Mouse (Mus musculus): ENCODE measurements around the gene Plagl2. TPM values are rescaled to one million over a fixed set of nuclear protein-coding genes. Genes with fewer than 3 reads are reported as not detected.

Plagl2 gene
- polyA plus RNA-seq, 1 experiment from 2014 or later, result 27.4 TPM

GRCm38 (mm10) chr2:153221620-153222019 lies 19.6 kb downstream of the Plagl2 start:
- Histone ChIP-seq H3K4me3 (ENCODE audit: low read depth, low read length) (no peak overlapping the region), H3K4me2 (ENCODE audit: low read depth, low read length) (no peak overlapping the region), H3K27me3 (ENCODE audit: control insufficient read depth, insufficient read depth, low read length) (no peaks in the 10 kb centered on the region), H3K36me3 (replicated peaks; ENCODE audit: control insufficient read depth, insufficient read depth, low read depth, low read length) (no peaks in the 10 kb centered on the region), H3K9ac (replicated peaks; ENCODE audit: low read length) (no peak overlapping the region), H3K9me3 (replicated peaks; ENCODE audit: control insufficient read depth, low read length) (no peaks in the 10 kb centered on the region), H3K27ac (replicated peaks; ENCODE audit: low read depth, low read length) (no peak overlapping the region), H3K4me1 (ENCODE audit: control insufficient read depth, insufficient read depth, low read length) (no peaks in the 10 kb centered on the region; the same call in 1 of the 2 replicates)
- no peak for DNase-seq (ENCODE audit: low spot score)
- ATAC-seq (replicated peaks; ENCODE audit: insufficient number of reproducible peaks, low FRiP score, low TSS enrichment, low read depth), result no peak
- WGBS, result 89% methylated on average over 4 of the region's 4 CpGs

GRCm38 (mm10) chr2:153218516-153218915 lies 22.7 kb downstream of the Plagl2 start:
- Histone ChIP-seq H3K4me3 (ENCODE audit: low read depth, low read length) (no peak overlapping the region), H3K27ac (replicated peaks; ENCODE audit: low read depth, low read length) (no peak overlapping the region), H3K4me2 (ENCODE audit: low read depth, low read length) (no peak overlapping the region), H3K9me3 (replicated peaks; ENCODE audit: control insufficient read depth, low read length) (no peaks in the 10 kb centered on the region), H3K36me3 (replicated peaks; ENCODE audit: control insufficient read depth, insufficient read depth, low read depth, low read length) (no peaks in the 10 kb centered on the region), H3K27me3 (ENCODE audit: control insufficient read depth, insufficient read depth, low read length) (no peaks in the 10 kb centered on the region), H3K4me1 (ENCODE audit: control insufficient read depth, insufficient read depth, low read length) (no peaks in the 10 kb centered on the region), H3K9ac (replicated peaks; ENCODE audit: low read length) (no peak overlapping the region)
- no peak for DNase-seq (ENCODE audit: low spot score)
- no peak for ATAC-seq (replicated peaks; ENCODE audit: insufficient number of reproducible peaks, low FRiP score, low TSS enrichment, low read depth)
- WGBS, result 82% methylated on average over 3 of the region's 3 CpGs

- no peak overlapping the region for H3K4me3 ChIP-seq (ENCODE audit: low read depth, low read length)
- H3K36me3 ChIP-seq (replicated peaks; ENCODE audit: control insufficient read depth, insufficient read depth, low read depth, low read length), result no peaks in the 10 kb centered on the region
- no peaks in the 10 kb centered on the region for H3K4me1 ChIP-seq (ENCODE audit: control insufficient read depth, insufficient read depth, low read length)
- H3K9ac ChIP-seq (replicated peaks; ENCODE audit: low read length), result no peak overlapping the region
- no peak overlapping the region for H3K4me2 ChIP-seq (ENCODE audit: low read depth, low read length)
- H3K27me3 ChIP-seq (ENCODE audit: control insufficient read depth, insufficient read depth, low read length), result no peaks in the 10 kb centered on the region
- ATAC-seq (replicated peaks; ENCODE audit: insufficient number of reproducible peaks, low FRiP score, low TSS enrichment, low read depth), result no peak
- H3K9me3 ChIP-seq (replicated peaks; ENCODE audit: control insufficient read depth, low read length), result no peaks in the 10 kb centered on the region
- 81% methylated on average over 10 of the region's 10 CpGs for WGBS
- no peak for DNase-seq (ENCODE audit: low spot score)
- H3K27ac ChIP-seq (replicated peaks; ENCODE audit: low read depth, low read length), result no peak overlapping the region
These were observed 23.3 kb downstream of the Plagl2 start for GRCm38 (mm10) chr2:153217826-153218340.

- Histone ChIP-seq H3K27me3 (ENCODE audit: control insufficient read depth, insufficient read depth, low read length) (no peaks in the 10 kb centered on the region), H3K36me3 (replicated peaks; ENCODE audit: control insufficient read depth, insufficient read depth, low read depth, low read length) (no peaks in the 10 kb centered on the region), H3K4me2 (ENCODE audit: low read depth, low read length) (no peak overlapping the region), H3K9ac (replicated peaks; ENCODE audit: low read length) (no peak overlapping the region), H3K4me3 (ENCODE audit: low read depth, low read length) (no peak overlapping the region), H3K4me1 (ENCODE audit: control insufficient read depth, insufficient read depth, low read length) (no peaks in the 10 kb centered on the region), H3K9me3 (replicated peaks; ENCODE audit: control insufficient read depth, low read length) (no peaks in the 10 kb centered on the region), H3K27ac (replicated peaks; ENCODE audit: low read depth, low read length) (no peak overlapping the region)
- 68% methylated on average over 4 of the region's 4 CpGs for WGBS
- ATAC-seq (replicated peaks; ENCODE audit: insufficient number of reproducible peaks, low FRiP score, low TSS enrichment, low read depth), result no peak
- DNase-seq (ENCODE audit: low spot score), result no peak
These were observed 25.8 kb downstream of the Plagl2 start for GRCm38 (mm10) chr2:153215421-153215820.

GRCm38 (mm10) chr2:153214771-153215259 lies 26.4 kb downstream of the Plagl2 start:
- ATAC-seq (replicated peaks; ENCODE audit: insufficient number of reproducible peaks, low FRiP score, low TSS enrichment, low read depth) (no peak), DNase-seq (ENCODE audit: low spot score) (no peak)
- H3K27ac ChIP-seq (replicated peaks; ENCODE audit: low read depth, low read length), result no peak overlapping the region
- peaks cover 2% of the 10 kb centered on the region; the same call in 1 of the 2 replicates for H3K36me3 ChIP-seq (replicated peaks; ENCODE audit: control insufficient read depth, insufficient read depth, low read depth, low read length)
- H3K9ac ChIP-seq (replicated peaks; ENCODE audit: low read length), result no peak overlapping the region
- no peaks in the 10 kb centered on the region for H3K27me3 ChIP-seq (ENCODE audit: control insufficient read depth, insufficient read depth, low read length)
- H3K4me3 ChIP-seq (ENCODE audit: low read depth, low read length), result no peak overlapping the region
- no peak overlapping the region for H3K4me2 ChIP-seq (ENCODE audit: low read depth, low read length)
- H3K9me3 ChIP-seq (replicated peaks; ENCODE audit: control insufficient read depth, low read length), result no peaks in the 10 kb centered on the region
- H3K4me1 ChIP-seq (ENCODE audit: control insufficient read depth, insufficient read depth, low read length), result no peaks in the 10 kb centered on the region
- WGBS, result 54% methylated on average over 6 of the region's 6 CpGs

GRCm38 (mm10) chr2:153213351-153213750 lies 27.9 kb downstream of the Plagl2 start:
- H3K4me3 ChIP-seq (ENCODE audit: low read depth, low read length), result no peak overlapping the region
- no peak overlapping the region for H3K4me2 ChIP-seq (ENCODE audit: low read depth, low read length)
- H3K4me1 ChIP-seq (ENCODE audit: control insufficient read depth, insufficient read depth, low read length), result no peaks in the 10 kb centered on the region
- H3K27me3 ChIP-seq (ENCODE audit: control insufficient read depth, insufficient read depth, low read length), result no peaks in the 10 kb centered on the region
- no peak overlapping the region for H3K27ac ChIP-seq (replicated peaks; ENCODE audit: low read depth, low read length)
- H3K9ac ChIP-seq (replicated peaks; ENCODE audit: low read length), result no peak overlapping the region
- ATAC-seq (replicated peaks; ENCODE audit: insufficient number of reproducible peaks, low FRiP score, low TSS enrichment, low read depth) (no peak), DNase-seq (ENCODE audit: low spot score) (no peak)
- H3K36me3 ChIP-seq (replicated peaks; ENCODE audit: control insufficient read depth, insufficient read depth, low read depth, low read length), result peaks cover 3% of the 10 kb centered on the region; the same call in 1 of the 2 replicates
- H3K9me3 ChIP-seq (replicated peaks; ENCODE audit: control insufficient read depth, low read length), result no peaks in the 10 kb centered on the region
- 90% methylated on average over 4 of the region's 4 CpGs for WGBS

GRCm38 (mm10) chr2:153211451-153211850 lies 29.8 kb downstream of the Plagl2 start:
- ATAC-seq (replicated peaks; ENCODE audit: insufficient number of reproducible peaks, low FRiP score, low TSS enrichment, low read depth) (no peak), DNase-seq (ENCODE audit: low spot score) (no peak)
- H3K4me1 ChIP-seq (ENCODE audit: control insufficient read depth, insufficient read depth, low read length), result no peaks in the 10 kb centered on the region
- no peak overlapping the region for H3K9ac ChIP-seq (replicated peaks; ENCODE audit: low read length)
- H3K9me3 ChIP-seq (replicated peaks; ENCODE audit: control insufficient read depth, low read length), result no peaks in the 10 kb centered on the region
- 88% methylated on average over 5 of the region's 5 CpGs for WGBS
- H3K27me3 ChIP-seq (ENCODE audit: control insufficient read depth, insufficient read depth, low read length), result no peaks in the 10 kb centered on the region
- H3K36me3 ChIP-seq (replicated peaks; ENCODE audit: control insufficient read depth, insufficient read depth, low read depth, low read length), result peaks cover 3% of the 10 kb centered on the region; the same call in 1 of the 2 replicates
- H3K4me2 ChIP-seq (ENCODE audit: low read depth, low read length), result no peak overlapping the region
- no peak overlapping the region for H3K4me3 ChIP-seq (ENCODE audit: low read depth, low read length)
- no peak overlapping the region for H3K27ac ChIP-seq (replicated peaks; ENCODE audit: low read depth, low read length)

GRCm38 (mm10) chr2:153209286-153209685 lies 31.9 kb downstream of the Plagl2 start:
- H3K36me3 ChIP-seq (replicated peaks; ENCODE audit: control insufficient read depth, insufficient read depth, low read depth, low read length), result peaks cover 7% of the 10 kb centered on the region; the same call in 1 of the 2 replicates
- no peak overlapping the region for H3K27ac ChIP-seq (replicated peaks; ENCODE audit: low read depth, low read length)
- H3K27me3 ChIP-seq (ENCODE audit: control insufficient read depth, insufficient read depth, low read length), result no peaks in the 10 kb centered on the region
- ATAC-seq (replicated peaks; ENCODE audit: insufficient number of reproducible peaks, low FRiP score, low TSS enrichment, low read depth) (no peak), DNase-seq (ENCODE audit: low spot score) (no peak)
- no peaks in the 10 kb centered on the region for H3K4me1 ChIP-seq (ENCODE audit: control insufficient read depth, insufficient read depth, low read length)
- 94% methylated on average over 5 of the region's 5 CpGs for WGBS
- no peak overlapping the region for H3K4me3 ChIP-seq (ENCODE audit: low read depth, low read length)
- no peak overlapping the region for H3K9ac ChIP-seq (replicated peaks; ENCODE audit: low read length)
- H3K4me2 ChIP-seq (ENCODE audit: low read depth, low read length), result no peak overlapping the region
- H3K9me3 ChIP-seq (replicated peaks; ENCODE audit: control insufficient read depth, low read length), result no peaks in the 10 kb centered on the region

All from embryonic facial prominence, embryonic 11.5 days (tissue).